Mouse (Mus musculus): ENCODE measurements around the gene Rps27.
A peak's percentile ranks its signal among the peaks of the same experiment; 100 is the strongest.
"Not testable (repeated sequence)": the region's sequence is repeated elsewhere in the genome, so short reads cannot be mapped to it uniquely, and the experiment has no call there.

Rps27 gene

DNA sequence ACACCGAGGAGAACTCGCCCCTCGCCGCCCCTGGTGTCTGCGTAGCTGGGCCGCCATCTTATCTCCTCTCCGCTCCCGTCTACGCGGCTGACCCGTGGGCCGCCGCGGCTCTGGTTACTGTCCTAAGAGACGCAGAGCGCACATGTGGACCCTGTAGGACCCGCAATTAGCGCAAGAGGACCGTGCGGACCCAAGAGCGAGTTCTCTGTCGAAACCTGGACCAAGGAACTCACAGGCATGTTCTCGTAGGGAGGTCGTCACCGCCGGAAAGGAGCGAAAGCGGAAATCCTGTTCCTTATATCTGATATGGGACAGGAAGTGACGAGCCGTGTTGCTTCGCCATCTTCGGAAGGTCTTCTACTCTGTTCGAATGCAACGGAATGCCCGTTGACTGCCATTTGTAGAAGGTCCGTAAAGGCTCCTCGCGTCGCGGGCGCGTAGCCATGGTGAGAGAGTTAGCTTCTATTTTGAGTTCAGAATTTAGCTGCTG, at the start of gene Rps27, which contains the start of gene Rab13:
Rps27 (minus strand) TSS at position 275 of the 490 bp plus-strand sequence.
Rab13 (plus strand) TSS at position 319 of the 490 bp plus-strand sequence.
- DNase-seq (ENCODE audit: low spot score), result peak; percentile 91

GRCm38 (mm10) chr3:90258521-90258920, 45.1 kb upstream of the Rps27 start:
- no peak for DNase-seq (ENCODE audit: low spot score)

DNA sequence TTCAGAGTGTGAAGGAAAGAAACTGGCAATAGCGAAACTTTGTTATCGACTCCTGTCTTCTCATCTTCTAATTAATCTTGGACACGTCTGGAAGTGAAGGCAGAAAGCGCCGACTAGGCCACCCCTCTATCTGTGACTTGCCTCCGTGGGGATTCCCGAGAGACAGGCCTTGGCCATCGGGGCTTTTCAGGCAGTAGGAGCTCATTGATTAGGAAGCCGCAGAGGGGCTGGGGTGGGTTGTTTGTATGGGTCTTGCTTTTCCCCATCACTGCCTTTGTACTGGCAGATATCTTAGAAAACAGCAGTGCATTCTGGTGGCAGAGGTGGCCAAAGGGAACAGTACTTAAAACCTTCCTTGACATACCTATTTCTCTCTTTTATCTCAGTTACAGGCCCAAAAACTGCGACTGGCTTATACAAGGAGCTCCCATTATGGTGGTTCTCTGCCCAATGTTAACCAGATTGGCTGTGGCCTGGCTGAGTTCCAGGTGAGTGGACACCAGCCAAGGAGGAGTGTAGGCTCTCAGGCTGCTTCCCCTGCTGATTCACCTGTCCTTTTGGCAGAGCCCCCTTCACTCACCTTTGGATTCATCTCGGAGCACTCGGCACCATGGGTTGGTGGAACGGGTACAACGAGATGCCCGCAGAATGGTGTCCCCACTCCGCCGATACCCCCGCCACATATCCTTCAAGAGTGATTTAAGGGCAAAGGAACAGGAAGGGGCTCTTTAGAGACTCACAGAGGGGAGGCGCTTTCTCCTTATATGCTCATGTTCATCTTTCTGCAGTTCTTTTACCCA, 43.5 kb upstream of the Rps27 start:
- no peak for DNase-seq (ENCODE audit: low spot score)

DNA sequence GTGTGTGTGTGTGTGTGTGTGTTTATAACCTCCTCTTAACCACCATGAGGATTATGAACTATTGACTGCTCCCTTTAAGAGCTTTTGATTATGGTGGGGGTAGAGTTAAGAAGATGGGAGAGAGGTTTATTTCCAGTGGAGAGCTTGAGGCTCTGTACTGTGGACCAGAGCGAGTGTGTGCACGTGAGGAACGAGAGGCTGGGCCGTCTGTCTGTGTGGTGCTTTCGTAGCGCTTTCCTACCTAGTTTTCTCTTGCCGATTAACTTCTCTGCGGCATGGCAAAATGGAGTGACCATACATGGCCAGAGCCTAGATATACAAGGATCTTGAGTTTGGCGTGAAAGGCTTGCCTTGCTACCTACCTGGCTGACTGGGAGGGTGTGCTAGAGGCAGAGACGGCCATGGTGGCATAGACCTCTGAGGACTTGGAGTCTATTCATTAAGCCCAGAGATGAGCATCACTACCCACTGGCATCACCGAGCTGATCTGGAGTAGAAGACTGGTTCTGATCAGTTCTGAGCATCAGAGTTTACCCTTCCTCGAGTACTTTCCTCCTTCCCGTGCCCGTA, 42.4 kb upstream of the Rps27 start:
- no peak for DNase-seq (ENCODE audit: low spot score)

- DNase-seq (ENCODE audit: low spot score), result no peak
Observed at GRCm38 (mm10) chr3:90255194-90255565, 41.7 kb upstream of the Rps27 start.

DNA sequence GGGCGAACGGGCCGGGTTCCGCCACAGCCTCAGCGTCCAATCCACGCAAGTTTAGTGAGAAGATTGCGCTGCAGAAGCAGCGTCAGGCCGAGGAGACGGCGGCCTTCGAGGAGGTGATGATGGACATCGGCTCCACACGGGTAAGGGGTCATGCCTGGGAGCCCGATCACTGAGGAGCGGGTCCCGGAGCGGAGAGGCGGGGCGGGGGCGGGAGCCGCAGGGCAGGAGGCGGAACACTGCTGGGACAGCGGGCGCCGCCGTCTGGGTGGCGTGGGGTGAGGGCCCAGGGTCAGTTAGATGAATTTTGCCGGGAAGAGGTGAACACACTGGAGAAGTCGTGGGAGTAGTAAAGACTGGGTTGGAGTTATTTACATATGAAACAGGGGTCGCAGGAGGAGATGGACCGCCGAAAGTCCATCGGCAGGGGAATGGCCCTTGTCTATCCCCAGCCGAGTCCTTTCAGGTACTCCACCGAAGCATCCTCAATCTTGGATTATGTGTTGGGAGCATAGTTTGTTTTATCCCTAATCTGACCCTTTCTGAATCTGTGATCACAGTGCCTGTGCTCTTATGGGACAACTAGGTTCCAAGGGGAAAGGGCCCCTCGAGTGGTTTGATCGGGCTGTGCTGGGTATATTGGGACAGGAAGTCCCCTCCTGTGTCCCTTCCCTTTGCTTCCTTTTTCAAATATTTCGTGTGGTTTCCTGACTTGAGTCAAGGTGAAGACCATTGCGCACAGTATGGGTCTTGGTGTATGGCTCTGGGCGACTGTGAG, 41.2 kb upstream of the Rps27 start:
- DNase-seq (ENCODE audit: low spot score), result no peak

- peak; percentile 98 for DNase-seq (ENCODE audit: low spot score)
Observed at GRCm38 (mm10) chr3:90253653-90254418, 40.4 kb upstream of the Rps27 start, which contains the start of gene Crtc2. Gene Crtc2, plus strand, starts transcription at chr3:90254163.

GRCm38 (mm10) chr3:90253174-90253573, 39.7 kb upstream of the Rps27 start:
- DNase-seq (ENCODE audit: low spot score), result not testable (repeated sequence)

GRCm38 (mm10) chr3:90252659-90253058, 39.2 kb upstream of the Rps27 start:
- not testable (repeated sequence) for DNase-seq (ENCODE audit: low spot score)

GRCm38 (mm10) chr3:90251731-90252226, 38.3 kb upstream of the Rps27 start:
- not testable (repeated sequence) for DNase-seq (ENCODE audit: low spot score)

DNA sequence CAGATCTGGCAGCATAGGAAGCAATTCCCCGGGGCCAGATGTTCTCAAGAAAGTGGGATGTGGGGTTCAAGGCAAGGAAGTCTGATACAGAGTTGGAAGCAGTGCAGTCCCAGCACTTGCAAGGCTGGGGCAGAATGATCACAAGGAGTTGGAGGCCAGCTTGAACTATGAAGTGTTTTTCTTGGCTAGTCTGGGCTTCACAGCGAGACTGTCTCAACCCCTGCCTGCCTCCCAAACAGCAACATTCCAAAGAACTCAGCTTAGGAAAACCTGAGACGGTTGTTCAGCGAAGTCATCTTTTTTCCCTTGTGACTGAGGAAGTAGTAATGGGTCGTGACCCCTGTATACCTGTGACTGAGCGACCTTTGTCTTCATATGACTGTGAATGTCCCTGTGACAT, 37.3 kb upstream of the Rps27 start:
- no peak for DNase-seq (ENCODE audit: low spot score)

DNA sequence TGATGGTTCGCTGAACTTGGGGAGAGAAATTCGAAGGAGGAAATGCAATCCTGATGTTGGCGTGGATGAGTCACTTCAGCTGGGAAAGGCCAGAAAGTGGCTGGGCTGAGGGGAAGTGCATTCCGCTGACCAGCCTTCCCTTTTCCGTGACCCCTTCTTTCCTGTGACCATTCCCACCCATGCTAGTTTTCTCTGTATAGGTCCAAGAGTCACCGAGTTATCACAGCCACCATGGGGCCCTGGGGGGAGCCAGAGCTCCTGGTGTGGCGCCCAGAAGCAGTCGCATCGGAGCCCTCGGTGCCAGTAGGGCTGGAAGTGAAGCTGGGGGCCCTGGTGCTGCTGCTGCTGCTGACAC, 35.3 kb upstream of the Rps27 start:
- no peak for DNase-seq (ENCODE audit: low spot score)

DNA sequence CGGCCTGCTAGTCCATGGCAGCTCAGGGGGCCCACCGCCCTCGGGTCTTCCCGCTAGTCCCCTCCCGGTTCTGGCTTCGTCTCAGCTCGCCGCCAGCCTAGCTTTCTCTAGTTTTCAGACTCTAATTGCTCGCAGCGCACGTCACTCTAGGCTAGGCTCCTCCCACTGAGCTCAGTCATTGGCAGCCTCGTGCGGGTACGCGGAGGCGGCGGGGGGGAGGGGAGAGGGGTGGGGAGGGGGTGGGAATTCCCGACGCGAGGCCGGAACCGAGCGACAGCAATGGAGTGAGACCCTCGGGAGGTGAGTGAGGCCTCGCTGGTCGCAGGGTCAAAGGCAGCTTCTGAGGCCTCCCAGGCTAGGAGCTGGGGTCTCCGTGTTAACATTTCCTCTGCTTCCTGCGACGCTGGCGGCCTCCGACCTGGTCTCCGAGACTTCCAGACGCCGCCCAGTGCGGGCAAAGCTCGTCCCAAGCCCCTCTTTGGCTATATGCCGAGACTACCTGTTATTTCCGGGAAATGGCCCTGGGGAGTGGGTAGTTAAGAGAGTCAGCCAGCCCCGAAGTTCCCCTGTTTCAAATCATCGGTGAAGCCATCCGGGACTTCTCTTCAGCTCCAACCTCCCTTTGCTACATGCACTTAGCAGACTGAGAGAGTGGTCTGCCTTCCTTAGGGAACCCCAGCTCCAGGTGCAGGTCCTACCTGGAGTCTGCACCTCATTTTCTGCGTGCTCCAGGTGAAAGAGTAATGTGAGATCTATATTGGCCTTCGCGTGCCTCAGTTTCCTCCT, 34.7 kb upstream of the Rps27 start, which contains the start of gene Slc39a1:
Slc39a1 (plus strand) TSS at position 213 of the 786 bp plus-strand sequence.
- DNase-seq (ENCODE audit: low spot score), result peak; percentile 92

- no peak for DNase-seq (ENCODE audit: low spot score)
Observed at GRCm38 (mm10) chr3:90247630-90247959, 34.1 kb upstream of the Rps27 start.

DNA sequence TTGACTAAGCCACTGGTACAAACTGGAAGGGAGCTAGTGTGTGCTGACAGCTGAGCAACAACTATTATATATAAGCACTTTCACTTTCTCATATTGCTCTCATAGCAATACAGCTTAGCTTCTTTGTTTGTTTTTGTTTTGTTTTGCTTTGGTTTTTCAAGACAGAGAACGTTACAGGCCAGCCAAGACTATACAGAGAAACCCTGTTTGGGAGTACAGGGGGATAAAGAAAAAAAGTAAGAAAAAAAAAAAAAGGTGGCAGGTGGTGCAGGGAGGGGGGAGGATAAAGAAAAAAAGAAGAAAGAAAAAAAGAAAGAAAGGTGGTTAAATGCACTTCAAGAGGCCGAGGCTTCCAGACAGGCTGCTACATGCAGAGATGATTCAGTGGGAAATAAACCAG, 32.0 kb upstream of the Rps27 start:
- DNase-seq (ENCODE audit: low spot score), result no peak

DNA sequence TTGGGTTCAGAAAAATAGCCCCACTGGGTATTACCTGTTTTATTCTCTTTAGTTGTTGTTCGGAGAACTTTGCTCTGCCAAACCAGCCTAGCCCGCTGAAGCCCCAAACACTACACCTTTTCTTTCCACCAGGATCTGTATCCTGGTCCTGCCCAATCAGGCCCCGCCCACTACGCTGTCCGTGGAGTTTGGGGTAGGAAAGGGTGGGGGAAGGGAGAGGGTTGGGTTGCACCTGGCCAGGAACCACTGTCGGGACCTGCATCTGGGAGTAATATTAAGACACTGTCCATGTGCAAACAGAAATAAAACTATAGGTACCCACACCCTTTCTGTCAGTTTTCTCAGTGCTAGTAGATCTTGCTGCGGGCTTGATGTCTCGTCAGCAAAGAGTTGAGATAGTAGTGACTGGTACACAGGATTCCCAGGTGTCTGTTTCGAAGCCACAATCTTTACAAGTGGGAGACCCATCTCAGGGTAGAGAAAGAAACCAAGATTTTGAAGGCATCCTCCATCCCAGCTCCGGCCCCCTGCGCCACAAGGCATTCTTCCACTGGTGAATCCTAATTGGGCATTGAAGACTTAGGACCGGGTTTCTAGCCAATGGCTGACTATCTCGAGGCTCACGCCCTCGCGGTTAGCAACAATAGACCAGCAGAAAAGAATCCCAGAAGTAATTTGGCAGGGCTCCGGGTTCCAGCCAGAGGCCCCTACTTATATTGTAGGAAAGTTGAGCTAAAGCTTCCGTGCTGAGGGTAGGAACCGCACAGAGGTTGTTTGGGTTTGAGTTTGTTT, 29.7 kb upstream of the Rps27 start, which contains the start of gene Creb3l4:
Creb3l4 (minus strand) TSS at position 529 of the 792 bp plus-strand sequence.
- DNase-seq (ENCODE audit: low spot score), result peak; percentile 56

DNA sequence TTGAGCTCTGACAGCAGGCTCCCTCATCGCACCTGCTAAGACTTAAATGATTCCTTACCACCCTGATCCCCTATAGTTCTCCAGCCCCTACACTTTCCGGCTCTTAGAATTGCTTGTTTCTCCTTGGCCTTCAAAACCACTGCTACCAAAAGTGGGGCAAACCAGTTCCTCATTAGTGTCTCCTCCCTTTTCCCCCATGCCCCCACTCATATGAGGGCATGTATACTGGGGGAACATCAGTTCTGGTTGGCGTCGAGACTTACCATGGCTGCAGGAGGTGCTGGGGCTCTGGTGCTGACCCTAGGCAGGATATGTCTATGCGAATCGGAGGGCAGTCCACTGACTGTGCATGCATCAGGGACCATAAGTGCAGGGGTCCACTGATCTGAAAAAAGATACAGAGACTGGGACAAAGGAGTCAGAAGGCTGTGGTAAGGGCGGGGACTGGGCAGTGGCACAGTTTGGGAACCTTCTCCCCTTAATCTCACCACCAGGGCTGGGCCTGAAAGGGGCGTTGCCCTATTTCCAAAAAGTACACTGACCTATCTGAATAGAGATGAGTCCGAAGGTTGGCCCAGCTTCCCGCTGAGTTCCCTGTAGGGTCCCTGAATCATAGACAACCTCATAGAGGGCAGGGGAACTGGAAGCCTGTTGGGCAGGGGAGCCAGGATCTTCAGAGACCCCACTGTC, 28.4 kb upstream of the Rps27 start:
- DNase-seq (ENCODE audit: low spot score), result no peak

GRCm38 (mm10) chr3:90241251-90241650, 27.8 kb upstream of the Rps27 start:
- no peak for DNase-seq (ENCODE audit: low spot score)

Measured in testis, postnatal 14 days (tissue).